Mouse (Mus musculus): ENCODE results near the gene Glud1.

Gene Glud1

DNA sequence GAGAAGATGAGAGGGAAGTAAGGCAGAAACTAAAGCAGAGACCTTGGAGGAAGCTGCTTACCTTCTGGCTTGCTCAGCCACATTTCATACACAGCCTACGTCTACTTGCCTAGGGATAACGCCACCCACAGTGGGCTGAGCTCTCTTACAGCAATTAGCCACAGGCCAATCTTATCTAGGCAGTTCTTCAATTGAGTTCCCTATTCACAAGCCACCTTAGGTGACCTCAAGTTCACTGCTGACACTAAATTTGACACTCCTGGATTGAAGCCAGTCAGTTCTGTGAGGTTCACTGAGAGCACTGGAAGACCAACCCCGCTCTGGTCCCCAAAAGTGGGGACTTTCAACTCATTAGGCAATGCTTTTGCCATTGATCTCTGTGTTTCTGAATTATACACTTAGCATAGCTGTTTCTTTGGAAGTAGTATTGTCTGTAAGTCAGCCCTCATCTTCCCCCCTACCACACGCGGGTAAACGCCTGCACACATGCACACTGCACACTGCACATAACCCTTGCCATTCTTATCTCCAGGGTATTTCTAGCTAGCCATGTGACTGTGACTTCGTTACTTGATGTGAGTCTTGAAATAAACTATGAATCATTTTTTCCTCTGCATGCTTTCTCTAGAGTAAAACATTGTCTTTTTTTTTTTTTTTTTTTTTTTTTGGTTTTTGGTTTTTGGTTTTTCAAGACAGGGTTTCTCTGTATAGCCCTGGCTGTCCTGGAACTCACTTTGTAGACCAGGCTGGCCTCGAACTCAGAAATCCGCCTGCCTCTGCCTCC is 72.6 kb downstream of the Glud1 start:
- DNase-seq: no peak

DNA sequence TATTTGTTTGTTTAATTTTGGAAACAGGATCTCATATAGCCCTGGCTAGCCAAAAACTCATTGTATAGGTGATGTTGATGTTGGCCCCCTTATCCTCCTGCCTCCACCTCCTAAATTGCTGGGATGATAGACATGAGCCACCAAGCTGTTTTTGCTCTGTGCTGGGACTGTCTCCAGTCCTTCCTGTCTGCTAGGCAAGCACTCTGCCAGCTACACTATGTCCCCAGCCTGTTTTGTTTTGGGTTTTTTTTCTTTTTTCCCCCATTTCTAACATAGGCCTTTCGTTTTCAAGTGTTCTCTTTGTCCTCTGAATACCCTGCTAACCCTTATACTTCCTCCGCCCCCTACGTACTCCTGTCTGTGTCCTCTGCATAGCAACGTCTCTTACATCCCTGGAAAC is 82.8 kb downstream of the Glud1 start:
- DNase-seq: no peak
